Mouse (Mus musculus): Measurements from ENCODE around the gene Slk.
"Not testable (repeated sequence)": the region's sequence is repeated elsewhere in the genome, so short reads cannot be mapped to it uniquely, and the experiment has no call there.

Gene Slk

DNA sequence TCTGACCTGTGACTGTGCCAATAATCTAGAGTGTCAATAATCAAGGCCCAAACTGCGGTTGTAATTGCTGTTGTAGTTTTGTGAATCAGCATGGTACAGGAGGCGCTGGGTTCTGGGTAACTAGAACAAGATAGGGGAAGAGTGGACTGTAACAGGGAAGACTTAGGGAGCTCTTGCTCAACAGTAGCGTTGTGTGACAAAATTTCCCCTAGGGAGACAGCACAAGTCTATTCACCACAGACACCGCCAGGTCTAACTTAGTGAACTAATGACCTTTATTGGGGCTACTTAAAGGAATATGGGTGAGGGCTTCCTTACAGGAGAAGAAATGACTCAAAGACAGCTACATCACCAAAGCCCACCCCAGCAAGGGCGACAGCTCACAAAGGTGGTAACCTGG, 9.4 kb upstream of the Slk start:
- in situ Hi-C loops (cut with MboI, MseI) = no loop called here

- in situ Hi-C loops (cut with MboI, MseI) = not testable (repeated sequence)
Measured at GRCm38 (mm10) chr19:47571981-47572380, 7.5 kb upstream of the Slk start.

DNA sequence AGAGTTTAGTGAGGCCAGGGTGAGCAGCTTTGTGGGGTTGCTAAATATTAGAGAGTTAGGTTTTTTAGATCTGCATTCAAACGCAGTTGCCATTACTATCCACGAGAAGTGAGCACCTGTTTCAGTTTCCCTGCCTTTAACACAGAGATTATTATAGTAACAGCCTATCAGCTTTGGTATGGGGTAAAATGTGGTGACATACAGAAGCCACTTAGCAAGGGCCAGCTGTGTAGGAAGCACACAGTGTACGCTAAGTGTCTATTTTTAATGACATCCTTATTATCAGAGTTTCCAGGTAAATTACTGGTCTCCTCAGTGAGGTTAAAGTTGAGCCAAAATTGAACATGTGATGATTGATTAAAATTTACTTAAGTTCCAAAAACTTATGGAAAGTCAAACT, 5.8 kb upstream of the Slk start:
- in situ Hi-C loops (cut with MboI, MseI) = no loop called here

DNA sequence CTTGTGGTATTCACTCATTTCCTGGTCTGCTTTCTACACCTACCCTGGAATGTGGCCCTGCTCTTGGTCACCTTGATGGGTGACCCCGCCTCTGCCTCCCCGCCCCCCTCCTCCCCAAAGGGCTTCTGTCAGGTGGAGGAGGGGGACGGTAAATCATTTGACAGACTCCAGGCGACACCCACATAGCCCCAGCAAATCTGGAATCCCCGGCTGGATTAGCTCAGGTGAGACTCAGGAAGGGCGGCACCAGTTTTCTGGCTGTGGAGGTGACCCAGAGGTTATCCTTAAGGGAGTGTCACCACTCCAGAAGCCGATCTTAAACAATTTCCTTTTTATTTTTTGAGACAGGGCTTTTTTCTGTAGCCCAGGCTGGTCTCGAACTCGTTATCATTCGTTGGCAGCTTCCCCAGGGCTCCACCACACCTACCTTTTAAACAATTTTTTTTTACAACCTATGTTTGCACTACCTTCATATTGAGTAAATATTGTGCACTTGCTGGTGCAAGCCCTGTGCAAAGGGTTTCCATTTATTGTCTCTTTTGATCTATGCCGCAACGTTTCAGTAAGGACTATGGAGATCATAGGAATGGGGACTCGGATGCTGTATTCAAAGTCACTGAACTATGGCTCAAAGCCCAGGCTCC, 775 bp upstream of the Slk start:
- in situ Hi-C loops (cut with MboI, MseI) = no loop called here

DNA sequence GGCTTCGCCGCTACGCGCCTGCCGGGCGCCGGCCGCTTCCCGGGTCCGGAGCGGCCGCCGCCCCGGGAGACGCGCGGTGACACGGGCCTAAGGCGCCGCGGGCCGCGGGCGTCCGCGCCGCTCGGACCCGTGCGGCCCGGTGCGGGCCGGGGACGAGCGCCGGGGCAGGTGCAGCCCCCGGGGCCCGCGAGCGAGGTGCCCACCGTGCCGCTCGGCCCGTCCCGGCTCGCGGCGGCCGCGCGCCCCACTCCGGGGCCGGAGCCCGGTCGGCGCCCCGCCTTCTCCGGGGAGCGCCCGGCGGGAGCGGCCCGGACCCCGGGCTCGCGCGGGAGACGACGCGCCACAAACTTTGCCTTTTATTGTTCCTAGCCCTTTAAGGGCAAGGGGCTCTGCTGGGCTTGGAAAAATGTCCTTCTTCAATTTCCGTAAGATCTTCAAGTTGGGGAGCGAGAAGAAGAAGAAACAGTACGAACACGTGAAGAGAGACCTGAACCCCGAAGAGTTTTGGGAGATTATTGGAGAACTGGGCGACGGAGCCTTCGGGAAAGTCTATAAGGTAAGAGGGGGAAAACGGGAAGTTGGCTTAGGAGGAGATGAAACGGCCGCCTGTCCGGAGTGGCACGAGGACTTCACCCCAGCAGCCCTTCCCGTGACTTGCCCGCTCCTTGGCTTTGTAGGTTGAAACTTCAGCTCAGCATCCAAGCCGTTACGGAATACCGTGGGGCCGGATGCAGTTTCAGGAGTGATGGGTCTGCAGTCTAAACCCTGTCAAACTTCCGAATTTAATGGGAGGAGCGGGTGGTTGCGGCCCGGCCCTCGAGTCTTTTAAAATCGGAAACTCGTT, 532 bp downstream of the Slk start:
- in situ Hi-C loops (cut with MboI, MseI) = no loop called here

- in situ Hi-C loops (cut with MboI, MseI) = no loop called here
Measured at GRCm38 (mm10) chr19:47585772-47586171, 6.3 kb downstream of the Slk start.

DNA sequence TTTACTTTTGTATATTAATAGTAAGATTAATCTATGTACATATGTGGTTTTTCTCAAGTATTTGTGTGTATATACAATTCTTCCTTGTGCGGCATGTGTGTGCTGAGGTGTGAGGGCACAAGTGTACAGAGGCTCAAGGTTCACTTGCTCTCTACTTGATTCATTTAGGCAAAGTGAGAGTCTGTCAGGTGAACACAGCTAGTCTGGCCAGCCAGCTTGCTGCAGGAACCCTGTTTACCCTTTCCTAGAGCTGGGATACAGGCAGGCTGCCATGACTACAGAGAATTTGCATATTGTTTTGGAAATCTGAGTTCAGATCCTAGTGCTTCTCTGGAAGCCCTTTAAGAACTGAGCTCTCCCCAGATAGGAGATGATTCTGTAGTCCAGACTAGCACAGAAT, 7.5 kb downstream of the Slk start:
- in situ Hi-C loops (cut with MboI, MseI) = no loop called here

GRCm38 (mm10) chr19:47608513-47608912, 29.0 kb downstream of the Slk start:
- in situ Hi-C loops (cut with MboI, MseI) = no loop called here

GRCm38 (mm10) chr19:47613442-47613841, 34.0 kb downstream of the Slk start:
- in situ Hi-C loops (cut with MboI, MseI) = no loop called here

DNA sequence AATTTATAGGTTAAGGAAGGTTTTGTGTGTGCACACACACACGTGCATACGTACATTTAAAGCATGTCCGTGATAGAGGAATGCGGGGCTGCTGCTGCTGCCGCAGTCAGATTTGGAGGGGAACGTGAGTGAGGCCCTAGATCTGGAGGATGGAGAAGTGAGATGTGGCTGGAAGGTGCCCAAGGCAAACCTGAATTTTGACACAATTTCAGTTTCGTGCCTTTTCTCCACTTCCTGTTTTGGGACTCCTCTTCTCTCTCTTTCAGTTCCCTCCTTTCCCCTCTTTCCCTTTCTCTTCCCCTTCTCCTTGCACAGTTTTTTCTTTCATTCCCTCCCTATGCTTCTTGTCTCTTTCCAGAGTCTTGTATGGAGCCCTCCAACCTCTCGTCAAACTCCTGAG, 42.0 kb downstream of the Slk start:
- in situ Hi-C loops (cut with MboI, MseI) = no loop called here

- in situ Hi-C loops (cut with MboI, MseI) = no loop called here
Measured at GRCm38 (mm10) chr19:47624940-47625711, 45.6 kb downstream of the Slk start.

GRCm38 (mm10) chr19:47627450-47627849, 48.0 kb downstream of the Slk start:
- in situ Hi-C loops (cut with MboI, MseI) = no loop called here

GRCm38 (mm10) chr19:47629068-47629467, 49.6 kb downstream of the Slk start:
- in situ Hi-C loops (cut with MboI, MseI) = no loop called here

GRCm38 (mm10) chr19:47630381-47630780, 50.9 kb downstream of the Slk start:
- in situ Hi-C loops (cut with MboI, MseI) = no loop called here

- in situ Hi-C loops (cut with MboI, MseI) = no loop called here
Measured at GRCm38 (mm10) chr19:47631799-47632198, 52.3 kb downstream of the Slk start.

- in situ Hi-C loops (cut with MboI, MseI) = no loop called here
Measured at GRCm38 (mm10) chr19:47635380-47635779, 55.9 kb downstream of the Slk start.

- in situ Hi-C loops (cut with MboI, MseI) = no loop called here
Measured at GRCm38 (mm10) chr19:47643910-47644309, 64.4 kb downstream of the Slk start.

DNA sequence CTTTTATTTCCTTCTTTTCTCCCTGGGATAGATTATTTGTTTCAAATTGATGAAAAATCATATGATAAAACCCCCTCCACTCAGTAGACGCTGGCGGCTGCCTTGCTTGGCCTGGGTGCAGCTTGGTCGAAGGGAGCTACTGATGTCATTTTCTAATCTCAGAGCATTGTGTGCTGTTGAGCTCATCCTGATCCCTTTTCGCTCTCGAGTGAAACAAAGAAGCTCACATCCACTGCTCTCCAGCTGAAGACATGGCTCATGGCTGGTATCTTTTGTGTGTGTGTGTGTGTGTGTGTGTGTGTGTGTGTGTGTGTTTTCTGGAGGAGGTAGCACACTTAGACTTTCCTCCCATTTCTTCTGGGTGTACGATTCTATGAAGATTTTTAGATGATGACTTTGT, 66.1 kb downstream of the Slk start:
- in situ Hi-C loops (cut with MboI, MseI) = no loop called here

GRCm38 (mm10) chr19:47646508-47647120, 67.1 kb downstream of the Slk start:
- in situ Hi-C loops (cut with MboI, MseI) = no loop called here

GRCm38 (mm10) chr19:47649071-47649470, 69.6 kb downstream of the Slk start:
- in situ Hi-C loops (cut with MboI, MseI) = no loop called here

DNA sequence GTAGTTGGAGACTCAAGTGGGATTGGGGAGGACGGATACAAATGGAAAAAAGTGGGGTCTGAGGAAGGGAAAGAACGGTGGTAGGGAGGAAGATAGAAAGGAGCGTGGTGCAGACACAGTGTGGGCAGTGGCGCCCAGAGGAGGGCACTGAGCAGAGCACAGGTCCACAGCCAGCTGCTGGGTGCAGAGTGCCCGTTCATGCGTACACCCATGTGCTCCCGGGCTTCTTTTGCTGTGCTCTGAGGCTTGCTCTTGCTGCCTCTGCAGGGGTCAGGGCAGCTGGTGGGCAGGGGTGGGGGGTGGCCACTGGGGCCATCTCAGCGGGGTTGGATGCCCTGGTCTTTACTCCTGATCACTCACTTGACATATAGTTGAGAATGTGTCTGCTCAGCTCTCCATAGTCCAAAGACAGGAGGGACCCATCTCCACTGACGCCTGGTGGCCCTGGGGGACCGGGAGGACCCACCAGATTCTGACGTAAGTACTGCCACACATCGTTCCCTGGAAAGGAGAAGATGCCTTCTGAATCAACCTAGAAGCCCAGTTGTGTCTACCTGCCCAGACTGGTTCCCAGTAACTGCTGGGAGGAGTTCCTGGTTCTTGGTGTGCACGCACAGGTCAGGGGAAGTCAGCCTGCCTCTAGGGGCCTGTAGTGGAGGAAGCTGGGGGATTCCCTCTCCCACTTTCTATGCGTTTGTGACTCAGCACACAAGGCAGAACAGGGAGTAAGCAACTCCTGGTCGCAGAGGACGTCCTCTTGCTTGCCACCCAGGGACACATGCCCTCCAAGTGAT, 71.1 kb downstream of the Slk start:
- in situ Hi-C loops (cut with MboI, MseI) = no loop called here
